Mouse (Mus musculus): Measurements from ENCODE around the gene Carns1. TPM values are rescaled to one million over a fixed set of nuclear protein-coding genes. Genes with fewer than 3 reads are reported as not detected.
A peak's percentile ranks its signal among the peaks of the same experiment; 100 is the strongest.

Gene Carns1
- total RNA-seq, 2 experiments from 2014 or later = 65.5 to 69.4 TPM

DNA sequence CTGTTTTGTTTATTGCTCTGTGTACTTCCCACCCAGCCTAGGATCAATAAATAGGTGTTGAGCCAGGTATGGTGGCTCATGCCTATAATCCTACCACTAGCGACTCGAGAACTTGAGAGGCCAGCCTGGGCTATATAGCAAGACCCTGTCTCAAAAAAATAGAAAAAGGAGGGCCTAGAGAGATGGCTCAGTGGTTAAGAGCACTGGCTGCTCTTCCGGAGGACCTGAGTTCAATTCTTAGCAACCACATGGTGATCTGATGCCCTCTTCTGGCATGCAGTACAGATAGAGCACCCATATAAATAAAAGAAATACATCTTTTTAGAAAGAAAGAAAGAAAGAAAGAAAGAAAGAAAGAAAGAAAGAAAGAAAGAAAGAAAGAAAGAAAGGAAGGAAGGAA lies 27.9 kb upstream of the Carns1 start:
- no peak for DNase-seq (ENCODE audit: low spot score in 2 of 2)

DNA sequence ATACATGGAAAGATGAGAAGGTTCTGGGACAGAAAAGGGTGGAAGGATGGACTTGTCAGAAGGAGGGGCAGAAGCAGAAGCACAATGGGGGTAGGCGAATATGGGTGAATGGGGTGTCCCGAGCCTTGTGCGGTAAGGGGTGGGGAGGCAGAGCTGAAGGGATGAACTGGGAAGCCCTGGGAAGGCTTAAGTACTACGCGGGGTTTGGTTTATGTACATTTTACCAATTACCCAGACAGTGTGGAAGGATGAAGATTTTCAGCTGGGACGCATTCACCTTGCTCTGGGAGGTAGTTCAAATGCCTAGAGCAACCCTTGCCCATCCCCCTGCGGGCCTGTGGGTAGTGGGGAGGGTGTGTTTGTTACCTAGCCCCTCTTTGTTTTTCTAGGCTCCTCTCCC lies 26.9 kb upstream of the Carns1 start:
- no peak for DNase-seq (ENCODE audit: low spot score in 2 of 2)

DNA sequence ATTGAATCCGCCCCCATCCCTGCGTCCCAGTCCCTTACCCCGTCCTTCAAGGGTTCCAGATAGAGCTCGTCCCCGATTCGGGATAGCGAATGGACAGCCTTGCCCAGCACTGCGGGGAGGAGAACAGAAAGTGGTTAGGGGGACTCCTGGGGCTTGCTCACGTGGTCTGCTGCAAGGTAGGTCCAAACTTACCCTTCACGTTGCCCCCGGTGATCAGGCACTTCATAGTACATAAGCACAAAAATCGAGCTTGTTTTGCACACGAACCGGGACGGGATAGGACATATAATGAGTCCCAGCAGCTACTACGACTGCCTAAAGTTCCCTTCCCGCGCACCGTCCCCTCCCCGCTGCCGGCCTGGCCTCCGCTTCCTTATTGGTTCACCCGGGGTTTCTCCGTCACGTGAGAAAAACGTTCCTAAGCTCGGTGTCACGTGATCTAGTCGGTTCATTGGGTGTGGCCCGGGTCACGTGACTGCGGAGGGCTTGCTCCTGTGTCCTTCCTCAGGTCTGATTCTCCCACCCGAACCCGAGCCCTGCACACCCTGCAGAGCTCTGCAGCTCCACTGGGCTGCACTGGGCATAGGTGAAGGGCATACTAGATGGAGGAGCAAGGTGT lies 26.1 kb upstream of the Carns1 start, which contains the start of gene Rad9a:
Gene Rad9a (minus strand): TSS at position 372 of the 619 bp plus-strand sequence.
- peak; percentile 91 to 96 for DNase-seq (ENCODE audit: low spot score in 2 of 2)

GRCm38 (mm10) chr19:4197180-4197579 lies 21.9 kb upstream of the Carns1 start:
- no peak for DNase-seq (ENCODE audit: low spot score in 2 of 2)

GRCm38 (mm10) chr19:4196548-4196947 lies 21.3 kb upstream of the Carns1 start:
- DNase-seq (ENCODE audit: low spot score in 2 of 2) = no peak

DNA sequence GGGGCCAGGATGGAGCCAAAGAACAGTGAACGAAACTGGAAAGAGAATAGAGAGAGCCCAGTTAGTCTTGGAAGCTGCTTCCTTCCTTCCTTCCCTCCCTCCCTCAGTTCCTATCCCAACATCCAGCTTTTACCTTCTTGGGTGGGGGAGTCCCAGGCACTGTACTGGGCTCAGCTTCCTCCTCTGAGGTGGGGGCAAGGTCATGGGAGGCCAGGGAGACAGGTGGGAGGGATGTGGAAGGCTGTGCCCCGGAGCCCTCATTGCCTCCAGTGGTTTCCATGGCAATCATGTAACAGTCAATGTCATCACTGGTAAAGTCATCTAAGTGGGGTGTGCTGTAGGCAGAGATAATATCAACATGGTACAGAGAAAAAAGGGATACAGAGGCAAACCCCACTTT lies 20.8 kb upstream of the Carns1 start:
- DNase-seq (ENCODE audit: low spot score in 2 of 2) = no peak

- no peak for DNase-seq (ENCODE audit: low spot score in 2 of 2)
Observed at GRCm38 (mm10) chr19:4194776-4195650, 19.7 kb upstream of the Carns1 start.

GRCm38 (mm10) chr19:4194021-4194724 lies 18.9 kb upstream of the Carns1 start:
- no peak for DNase-seq (ENCODE audit: low spot score in 2 of 2)

GRCm38 (mm10) chr19:4193129-4193528 lies 17.9 kb upstream of the Carns1 start:
- no peak for DNase-seq (ENCODE audit: low spot score in 2 of 2)

DNA sequence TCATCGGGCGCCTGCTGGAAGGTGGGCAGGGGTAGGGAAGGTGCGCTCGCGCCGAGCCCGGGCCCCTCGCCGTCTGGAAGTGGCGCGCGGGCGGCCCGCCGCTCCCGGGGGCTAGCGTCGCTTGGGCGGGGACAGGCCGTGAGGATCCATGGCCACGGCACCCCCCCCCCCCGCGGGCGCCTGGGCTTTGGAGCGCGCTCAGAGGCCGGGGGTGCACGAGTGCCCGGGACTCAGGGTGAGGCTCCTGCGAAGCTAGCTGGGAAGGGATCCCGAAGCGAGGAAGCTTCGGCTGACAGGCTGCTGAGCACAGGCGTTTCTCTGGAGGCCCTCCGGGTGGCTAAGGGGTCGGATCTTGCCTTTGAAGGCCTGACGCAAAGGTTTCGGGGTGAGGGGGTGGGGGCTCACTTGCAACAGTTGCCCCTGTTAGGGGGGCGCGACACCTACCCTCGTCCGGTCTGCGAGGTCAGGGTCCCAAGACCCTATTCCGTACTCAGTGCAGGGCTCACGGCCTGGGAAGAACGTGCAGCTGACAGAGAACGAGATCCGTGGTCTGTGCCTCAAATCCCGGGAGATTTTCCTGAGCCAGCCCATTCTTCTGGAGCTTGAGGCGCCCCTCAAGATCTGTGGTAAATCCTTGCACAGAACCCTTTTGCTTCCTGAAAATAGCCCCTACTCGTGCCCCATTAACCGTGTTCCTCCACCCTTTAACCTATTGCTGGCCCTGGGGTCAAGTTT lies 17.1 kb upstream of the Carns1 start:
- no peak for DNase-seq (ENCODE audit: low spot score in 2 of 2)

GRCm38 (mm10) chr19:4191528-4192250 lies 16.4 kb upstream of the Carns1 start, which contains the start of gene Ppp1ca:
Ppp1ca (plus strand) TSS chr19:4192065.
- peak; percentile 98 to 99 for DNase-seq (ENCODE audit: low spot score in 2 of 2)

DNA sequence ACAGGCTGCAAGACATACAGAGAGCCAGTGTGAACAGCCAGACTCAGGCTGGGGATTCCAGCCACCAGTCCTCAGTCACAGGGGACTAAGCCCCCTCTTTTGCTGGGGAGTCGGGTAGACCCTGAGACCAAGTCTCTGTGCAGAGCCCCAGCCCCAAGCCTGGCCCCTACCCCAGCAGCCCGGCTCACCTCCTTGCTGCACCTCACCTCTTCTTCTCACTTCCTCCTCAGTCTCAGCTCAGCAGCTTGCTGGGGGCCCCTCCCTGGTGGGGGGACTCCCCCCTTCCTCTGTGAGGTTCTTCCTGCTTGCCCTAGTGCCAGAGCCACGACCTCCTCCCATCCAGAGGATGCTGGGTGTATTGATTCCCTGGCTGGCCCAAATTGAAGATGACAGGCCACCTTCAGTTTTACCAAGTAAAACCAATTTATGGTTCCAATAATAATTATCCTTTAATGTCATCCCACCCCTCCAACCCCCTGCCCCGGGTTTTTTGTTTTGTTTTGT lies 15.6 kb upstream of the Carns1 start, which contains the start of gene Tbc1d10c:
Gene Tbc1d10c (minus strand): TSS at position 454 of the 504 bp plus-strand sequence.
- DNase-seq (ENCODE audit: low spot score in 2 of 2) = no peak

GRCm38 (mm10) chr19:4189051-4189620 lies 13.9 kb upstream of the Carns1 start:
- DNase-seq (ENCODE audit: low spot score in 2 of 2) = no peak

DNA sequence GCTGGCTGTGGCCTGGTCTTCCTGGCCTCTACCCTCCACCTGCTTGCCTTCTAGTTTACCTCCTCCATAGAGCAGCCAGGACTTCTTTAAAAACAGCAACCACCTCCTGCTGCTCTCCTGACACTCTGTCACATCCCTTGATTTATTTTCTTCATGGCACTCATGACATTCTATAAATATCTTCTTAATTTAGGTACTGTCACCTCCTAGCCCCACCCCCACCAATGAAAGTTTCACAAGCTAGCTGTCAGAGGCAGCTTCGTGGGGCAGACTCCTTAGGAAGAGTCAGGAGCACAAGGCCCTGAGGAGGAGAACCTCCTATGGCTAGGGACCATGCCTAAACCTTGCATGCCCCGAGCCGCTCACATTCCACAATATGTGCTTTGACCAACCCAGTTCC lies 12.0 kb upstream of the Carns1 start:
- DNase-seq (ENCODE audit: low spot score in 2 of 2) = no peak

GRCm38 (mm10) chr19:4184976-4185975 lies 10.0 kb upstream of the Carns1 start:
- no peak for DNase-seq (ENCODE audit: low spot score in 2 of 2)

- no peak for DNase-seq (ENCODE audit: low spot score in 2 of 2)
Observed at GRCm38 (mm10) chr19:4183689-4184088, 8.4 kb upstream of the Carns1 start.

- DNase-seq (ENCODE audit: low spot score in 2 of 2) = no peak
Observed at GRCm38 (mm10) chr19:4181892-4182291, 6.6 kb upstream of the Carns1 start.

- DNase-seq (ENCODE audit: low spot score in 2 of 2) = no peak
Observed at GRCm38 (mm10) chr19:4180411-4180810, 5.1 kb upstream of the Carns1 start.
